Mouse (Mus musculus): Measurements from ENCODE around the gene Lrrc26. TPM values are rescaled to one million over a fixed set of nuclear protein-coding genes. Genes with fewer than 3 reads are reported as not detected.

The Lrrc26 gene
- 22.2 TPM for polyA plus RNA-seq (2014; fragmentation: Illumina TruSeq; extraction: RNeasy Lipid Tissue Mini Kit (QIAGEN cat#74804); ENCODE audit: insufficient read depth, low read depth, low replicate concordance)

DNA sequence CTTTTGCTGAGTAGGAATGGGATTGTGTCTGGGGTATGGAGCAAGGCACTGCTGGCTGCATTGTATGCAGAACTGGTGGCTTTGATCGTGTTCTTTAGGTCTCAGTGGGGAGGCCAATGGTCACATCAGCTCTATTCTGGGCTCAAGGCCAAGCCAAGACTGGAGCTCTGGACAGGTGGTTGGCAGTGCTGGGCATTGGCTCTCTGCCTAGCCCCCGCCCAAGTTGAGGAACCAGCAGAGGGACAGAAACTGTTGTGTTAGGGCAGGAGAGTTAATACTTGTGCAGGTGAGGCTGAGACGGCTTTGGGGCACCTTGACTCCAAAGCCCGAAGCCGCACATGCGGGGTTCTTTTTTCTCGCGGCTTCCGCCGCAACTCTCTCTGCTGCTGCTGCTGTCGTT is at the start of gene Lrrc26:
Gene Lrrc26 (plus strand): TSS at position 265 of the 400 bp plus-strand sequence.

DNA sequence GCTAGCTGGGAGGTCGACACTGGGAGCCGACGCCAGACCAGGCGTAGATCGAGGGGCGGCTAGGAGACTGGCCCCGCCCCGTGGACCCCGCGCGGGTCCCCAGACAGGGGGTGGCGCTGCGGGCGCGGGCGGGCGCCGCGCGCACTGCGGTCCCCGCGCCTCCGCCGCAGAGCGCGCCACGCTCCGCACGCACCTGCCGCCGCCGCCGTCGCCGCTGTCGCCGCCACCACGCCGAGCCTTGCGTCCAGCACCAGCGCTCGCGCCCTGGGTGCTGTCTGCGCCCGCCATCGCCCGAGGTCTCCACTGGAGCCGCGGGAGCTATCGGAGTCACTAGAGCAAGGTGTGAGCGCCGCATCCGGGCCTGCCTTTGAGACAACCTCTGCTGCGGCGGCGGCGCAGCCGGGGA is 47.6 kb upstream of the Lrrc26 start, which contains the start of the genes Rnf208 and Cysrt1:
Gene Rnf208 (plus strand): TSS at position 155 of the 406 bp plus-strand sequence.
Gene Cysrt1 (minus strand): TSS at position 352 of the 406 bp plus-strand sequence.

DNA sequence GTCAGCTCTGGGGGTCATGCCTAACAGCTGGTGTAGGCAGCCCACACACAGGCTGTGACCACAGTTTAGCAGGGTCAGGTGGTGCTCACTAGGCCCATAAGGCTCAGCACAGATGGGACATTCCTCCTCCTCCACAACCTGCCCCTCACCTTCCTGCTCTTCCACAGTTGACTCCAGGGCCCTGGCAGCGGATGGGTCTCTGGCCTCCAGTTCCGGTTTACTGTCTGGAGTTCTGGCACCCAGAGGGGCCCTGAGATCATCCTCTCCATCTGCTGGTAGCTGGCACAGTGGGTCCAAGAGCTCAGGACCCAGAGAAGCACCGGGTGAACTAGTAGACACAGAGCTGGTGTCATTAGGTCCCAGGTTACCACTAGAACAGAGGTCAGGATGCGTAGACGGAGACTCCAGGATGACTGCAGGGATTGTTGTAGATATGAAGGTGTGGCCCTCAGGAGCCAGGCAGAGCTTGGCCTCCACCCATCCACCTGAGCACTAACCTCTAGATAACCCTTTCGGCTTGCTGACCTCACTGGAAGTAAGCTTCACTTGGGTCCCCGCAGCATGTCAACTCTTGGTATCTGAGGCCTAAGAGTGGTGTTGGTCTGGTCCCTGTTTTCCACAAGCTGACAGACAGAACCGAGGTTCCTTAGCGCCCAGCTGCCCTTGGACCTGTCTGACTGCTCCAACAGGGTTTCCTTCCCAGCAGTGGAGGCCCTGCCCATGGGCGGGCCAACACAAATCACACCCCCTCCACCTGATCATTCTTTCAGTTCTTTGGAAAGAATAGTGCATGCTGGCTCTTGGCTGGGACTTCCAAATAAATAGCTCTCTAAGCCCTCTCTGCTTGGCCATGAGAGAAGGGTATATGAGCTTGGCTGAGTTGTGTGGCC is 43.3 kb upstream of the Lrrc26 start, which contains the start of gene AL732309.1:
Gene AL732309.1 (minus strand): TSS at position 681 of the 890 bp plus-strand sequence.

DNA sequence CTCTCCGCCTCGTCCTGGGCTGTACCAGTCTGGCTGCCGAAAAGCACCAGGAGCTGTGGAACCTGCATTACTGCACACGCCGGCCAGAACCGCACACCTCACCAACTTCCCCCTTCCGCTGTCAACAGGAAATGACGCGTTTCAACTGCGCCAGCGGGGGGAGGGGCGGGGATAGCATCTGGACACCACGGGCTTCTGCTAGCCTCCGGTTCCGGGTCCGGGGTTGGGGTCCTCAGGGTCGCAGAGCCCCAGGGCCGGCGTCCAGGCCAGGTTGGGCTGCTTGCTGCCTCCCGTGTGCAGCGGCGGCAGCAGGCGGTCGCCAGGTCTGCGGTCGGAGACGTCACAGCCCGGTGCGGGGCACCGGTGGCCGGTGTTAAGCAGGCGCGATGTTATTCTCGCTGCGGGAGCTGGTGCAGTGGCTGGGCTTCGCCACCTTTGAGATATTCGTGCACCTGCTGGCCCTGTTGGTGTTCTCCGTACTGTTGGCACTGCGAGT is 34.4 kb upstream of the Lrrc26 start, which contains the start of gene Tmem203:
Gene Tmem203 (plus strand): TSS at position 156 of the 496 bp plus-strand sequence.

DNA sequence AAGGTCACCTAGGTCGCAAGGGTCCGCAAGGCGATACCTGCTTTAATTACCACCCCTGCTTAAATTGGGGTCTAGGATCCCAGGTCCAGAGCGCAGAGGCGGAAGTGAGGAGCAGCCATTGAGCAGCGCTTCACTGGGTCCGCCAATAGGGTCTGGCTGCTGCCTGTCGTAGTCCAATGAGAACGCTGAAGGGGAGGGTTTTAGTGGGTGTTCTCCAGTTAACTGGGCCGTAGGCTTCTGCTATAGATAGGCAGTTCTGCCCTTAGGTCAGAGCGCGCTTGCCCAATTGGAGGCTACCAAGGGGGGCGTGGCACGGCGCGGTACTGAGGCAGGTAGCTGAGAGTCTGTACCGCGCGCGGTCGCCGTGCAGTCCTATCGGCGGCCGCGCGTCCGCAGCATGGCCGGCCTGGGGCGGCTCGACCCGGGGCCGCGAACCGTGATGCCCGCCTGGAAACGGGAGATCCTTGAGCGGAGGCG is 27.4 kb upstream of the Lrrc26 start, which contains the start of gene Tprn:
Gene Tprn (plus strand): TSS at position 328 of the 477 bp plus-strand sequence.

DNA sequence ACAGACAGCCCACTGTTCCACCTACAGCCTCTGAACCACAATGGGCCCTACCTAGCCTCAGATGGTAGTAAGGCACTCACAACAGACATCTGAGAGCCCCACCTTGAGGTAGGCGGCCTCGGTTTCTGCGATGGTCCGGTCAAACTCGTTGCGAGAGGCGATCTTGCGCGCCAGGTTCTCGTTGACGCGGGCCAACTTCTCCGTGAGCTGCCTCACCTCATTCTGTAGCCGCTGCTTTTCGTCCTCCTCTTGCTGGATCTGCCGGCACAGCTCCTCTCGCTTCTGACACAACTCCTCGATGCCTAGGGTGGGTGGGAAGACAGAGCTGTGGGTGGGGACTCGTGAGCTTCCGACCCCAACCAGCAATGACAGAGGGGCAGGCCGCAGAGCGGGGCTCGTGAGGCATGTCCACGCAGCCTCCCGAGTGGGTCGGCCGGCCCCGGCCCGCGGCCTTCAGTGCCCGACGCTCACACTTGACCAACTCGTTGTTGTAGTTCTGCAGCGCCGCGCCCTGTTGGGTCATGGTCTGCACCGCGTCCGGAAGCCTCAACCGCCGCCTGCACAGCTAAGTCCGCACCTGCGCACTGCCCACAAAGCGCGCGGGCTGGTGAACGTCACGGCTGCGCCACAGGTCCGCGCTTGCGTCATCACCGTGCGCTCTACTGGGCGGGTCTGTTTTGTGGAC is 17.7 kb upstream of the Lrrc26 start, which contains the start of the genes Ssna1 and Anapc2:
Gene Ssna1 (minus strand): TSS at position 612 of the 685 bp plus-strand sequence.
Gene Anapc2 (plus strand): TSS at position 652 of the 685 bp plus-strand sequence.

DNA sequence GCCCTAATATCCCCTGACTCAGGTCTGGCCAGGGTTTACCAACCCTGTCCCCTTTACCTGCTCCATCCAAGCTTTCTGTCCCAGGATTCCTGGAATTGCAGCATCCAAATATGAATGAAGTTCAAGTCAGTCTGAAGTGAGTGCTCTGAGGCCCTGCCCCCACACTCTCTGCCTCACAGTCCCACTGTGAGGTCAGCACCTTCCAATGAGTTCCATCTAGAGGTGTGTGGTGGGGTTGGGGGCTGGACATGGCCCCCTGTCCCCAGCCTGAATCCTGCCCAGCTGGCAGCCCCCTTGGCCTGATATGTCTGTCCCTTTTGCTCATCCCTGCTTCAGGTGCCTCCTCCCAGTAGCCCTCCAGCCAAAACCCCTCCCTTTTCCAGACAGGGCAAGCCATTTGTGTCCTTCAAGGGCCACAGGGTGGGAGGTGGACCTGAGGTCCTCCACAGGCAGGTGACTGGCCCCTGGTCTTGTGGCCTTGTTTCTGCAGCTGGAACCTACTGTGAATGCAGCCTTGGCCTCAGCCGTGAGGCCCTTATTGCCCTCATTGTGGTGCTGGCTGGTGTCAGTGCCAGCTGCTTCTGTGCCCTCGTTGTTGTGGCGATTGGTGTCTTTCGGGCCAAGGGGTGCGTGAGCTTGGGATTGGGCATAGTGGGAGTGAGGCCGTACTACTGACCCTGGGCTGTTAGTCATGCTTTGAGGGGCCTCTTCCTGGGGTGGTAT is 1.6 kb upstream of the Lrrc26 start, which contains the start of gene Tmem210:
Gene Tmem210 (plus strand): TSS at position 219 of the 723 bp plus-strand sequence.

DNA sequence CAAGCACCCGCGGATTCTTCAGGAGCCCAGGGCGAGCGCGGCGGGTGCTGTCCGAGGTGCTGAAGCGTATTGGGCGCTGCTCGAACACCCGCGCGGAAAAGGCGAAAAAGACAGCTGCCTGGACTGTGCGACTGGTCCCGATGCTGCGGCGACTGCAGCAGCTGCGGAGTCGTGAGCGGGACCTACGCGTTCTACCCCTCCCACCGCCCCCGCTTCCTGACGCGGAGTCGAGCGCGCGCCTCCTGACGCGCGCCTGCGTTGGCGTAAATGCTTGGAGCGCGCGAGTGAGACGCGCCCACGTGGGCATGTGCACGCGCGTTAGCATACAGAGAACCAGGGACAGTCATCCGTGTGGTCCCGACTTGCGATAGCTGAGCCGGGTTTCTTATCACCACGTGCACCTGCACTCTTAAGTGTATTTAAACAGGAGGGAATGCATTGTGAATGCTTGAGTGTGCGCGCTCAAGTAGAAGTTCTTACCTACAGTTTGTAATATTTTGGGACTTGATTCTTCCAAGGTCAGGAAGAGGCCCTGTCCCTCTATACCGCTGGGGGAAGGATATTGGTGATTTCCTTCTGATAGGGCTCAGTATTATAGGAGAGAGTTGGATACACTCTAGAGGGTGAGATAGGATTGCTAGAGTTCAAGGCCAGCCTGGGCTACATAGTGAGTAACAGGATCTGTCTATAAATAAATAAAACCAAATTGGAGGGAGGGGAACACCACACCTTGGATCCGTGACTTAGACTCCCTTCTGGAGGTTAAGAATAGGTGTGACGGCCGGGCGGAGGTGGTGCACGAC is 29.5 kb downstream of the Lrrc26 start, which contains the start of gene Grin1:
Gene Grin1 (minus strand): TSS at position 217 of the 803 bp plus-strand sequence.

DNA sequence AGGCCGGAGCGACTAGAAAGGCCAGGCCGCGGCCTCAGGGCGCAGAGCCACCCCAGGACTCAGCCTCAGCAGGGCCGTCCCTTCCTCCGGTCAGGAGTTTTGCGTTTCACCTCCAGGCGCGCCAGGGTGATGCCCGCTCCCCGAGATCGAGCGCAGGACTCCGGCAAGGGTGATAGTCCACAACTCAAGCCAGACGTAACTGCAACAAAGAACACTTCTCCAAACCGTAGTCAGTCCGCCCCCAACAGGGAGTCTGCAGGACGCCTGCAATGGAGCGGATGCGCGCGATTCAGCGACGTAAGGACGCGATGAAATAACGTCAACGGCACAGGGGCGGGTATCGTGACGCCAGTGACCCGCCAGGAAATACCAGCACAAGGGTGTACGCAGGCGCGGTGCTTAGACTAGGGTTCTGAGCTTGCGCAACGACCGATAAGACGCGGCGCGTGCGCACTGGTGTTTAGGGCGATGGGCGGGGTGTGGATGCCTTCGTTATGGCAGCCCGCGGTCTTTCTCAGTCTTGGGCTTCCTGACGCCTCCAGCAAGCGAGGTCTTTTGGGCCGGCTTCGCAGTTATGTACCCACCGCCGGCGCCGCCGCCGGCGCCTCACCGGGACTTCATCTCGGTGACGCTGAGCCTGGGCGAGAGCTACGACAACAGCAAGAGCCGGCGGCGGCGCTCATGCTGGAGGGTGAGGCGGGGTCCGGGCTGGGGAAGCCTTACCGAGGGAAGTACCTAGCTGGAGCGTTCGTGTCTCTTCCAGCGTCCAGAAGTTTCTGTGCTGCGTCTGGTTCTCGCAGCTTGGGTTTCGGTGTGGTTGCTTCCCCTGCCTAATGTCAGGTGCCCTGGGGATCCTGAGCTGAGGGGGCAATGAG is 42.8 kb downstream of the Lrrc26 start, which contains the start of gene Man1b1:
Gene Man1b1 (plus strand): TSS at position 53 of the 875 bp plus-strand sequence.

Other genes with a start within 250 kb of the Lrrc26 start
- gene Nsmf, start 235.6 kb upstream of the Lrrc26 start, polyA plus RNA-seq (2014; fragmentation: Illumina TruSeq; extraction: RNeasy Lipid Tissue Mini Kit (QIAGEN cat#74804); ENCODE audit: insufficient read depth, low read depth, low replicate concordance) = 29.3 TPM
- gene Entpd8, start 209.6 kb upstream of the Lrrc26 start, polyA plus RNA-seq (2014; fragmentation: Illumina TruSeq; extraction: RNeasy Lipid Tissue Mini Kit (QIAGEN cat#74804); ENCODE audit: insufficient read depth, low read depth, low replicate concordance) = 2.4 TPM
- gene Noxa1, start 194.8 kb upstream of the Lrrc26 start, polyA plus RNA-seq (2014; fragmentation: Illumina TruSeq; extraction: RNeasy Lipid Tissue Mini Kit (QIAGEN cat#74804); ENCODE audit: insufficient read depth, low read depth, low replicate concordance) = 1.9 TPM
- 28.7 TPM for gene Nrarp, start 109.2 kb upstream of the Lrrc26 start, polyA plus RNA-seq (2014; fragmentation: Illumina TruSeq; extraction: RNeasy Lipid Tissue Mini Kit (QIAGEN cat#74804); ENCODE audit: insufficient read depth, low read depth, low replicate concordance)
- 18.3 TPM for gene Tor4a, start 93.0 kb upstream of the Lrrc26 start, polyA plus RNA-seq (2014; fragmentation: Illumina TruSeq; extraction: RNeasy Lipid Tissue Mini Kit (QIAGEN cat#74804); ENCODE audit: insufficient read depth, low read depth, low replicate concordance)
- 41.8 TPM for gene Nelfb, start 78.4 kb upstream of the Lrrc26 start, polyA plus RNA-seq (2014; fragmentation: Illumina TruSeq; extraction: RNeasy Lipid Tissue Mini Kit (QIAGEN cat#74804); ENCODE audit: insufficient read depth, low read depth, low replicate concordance)
- gene Stpg3, start 75.3 kb upstream of the Lrrc26 start, polyA plus RNA-seq (2014; fragmentation: Illumina TruSeq; extraction: RNeasy Lipid Tissue Mini Kit (QIAGEN cat#74804); ENCODE audit: insufficient read depth, low read depth, low replicate concordance) = not detected
- gene Fam166a, start 71.2 kb upstream of the Lrrc26 start, polyA plus RNA-seq (2014; fragmentation: Illumina TruSeq; extraction: RNeasy Lipid Tissue Mini Kit (QIAGEN cat#74804); ENCODE audit: insufficient read depth, low read depth, low replicate concordance) = not detected
- gene Tubb4b, start 65.2 kb upstream of the Lrrc26 start, polyA plus RNA-seq (2014; fragmentation: Illumina TruSeq; extraction: RNeasy Lipid Tissue Mini Kit (QIAGEN cat#74804); ENCODE audit: insufficient read depth, low read depth, low replicate concordance) = 379 TPM
- gene Slc34a3, start 55.6 kb upstream of the Lrrc26 start, polyA plus RNA-seq (2014; fragmentation: Illumina TruSeq; extraction: RNeasy Lipid Tissue Mini Kit (QIAGEN cat#74804); ENCODE audit: insufficient read depth, low read depth, low replicate concordance) = not detected
- not detected for gene Rnf224, start 53.1 kb upstream of the Lrrc26 start, polyA plus RNA-seq (2014; fragmentation: Illumina TruSeq; extraction: RNeasy Lipid Tissue Mini Kit (QIAGEN cat#74804); ENCODE audit: insufficient read depth, low read depth, low replicate concordance)
- gene Rnf208, start 47.7 kb upstream of the Lrrc26 start, polyA plus RNA-seq (2014; fragmentation: Illumina TruSeq; extraction: RNeasy Lipid Tissue Mini Kit (QIAGEN cat#74804); ENCODE audit: insufficient read depth, low read depth, low replicate concordance) = 2.1 TPM
- gene Cysrt1, start 47.5 kb upstream of the Lrrc26 start, polyA plus RNA-seq (2014; fragmentation: Illumina TruSeq; extraction: RNeasy Lipid Tissue Mini Kit (QIAGEN cat#74804); ENCODE audit: insufficient read depth, low read depth, low replicate concordance) = 0.30 TPM
- 6.2 TPM for gene AL732309.1, start 43.1 kb upstream of the Lrrc26 start, polyA plus RNA-seq (2014; fragmentation: Illumina TruSeq; extraction: RNeasy Lipid Tissue Mini Kit (QIAGEN cat#74804); ENCODE audit: insufficient read depth, low read depth, low replicate concordance)
- 15.5 TPM for gene Tmem203, start 34.5 kb upstream of the Lrrc26 start, polyA plus RNA-seq (2014; fragmentation: Illumina TruSeq; extraction: RNeasy Lipid Tissue Mini Kit (QIAGEN cat#74804); ENCODE audit: insufficient read depth, low read depth, low replicate concordance)
- 6.2 TPM for gene Tprn, start 27.3 kb upstream of the Lrrc26 start, polyA plus RNA-seq (2014; fragmentation: Illumina TruSeq; extraction: RNeasy Lipid Tissue Mini Kit (QIAGEN cat#74804); ENCODE audit: insufficient read depth, low read depth, low replicate concordance)
- 68.9 TPM for gene Ssna1, start 17.5 kb upstream of the Lrrc26 start, polyA plus RNA-seq (2014; fragmentation: Illumina TruSeq; extraction: RNeasy Lipid Tissue Mini Kit (QIAGEN cat#74804); ENCODE audit: insufficient read depth, low read depth, low replicate concordance)
- 38.0 TPM for gene Anapc2, start 17.4 kb upstream of the Lrrc26 start, polyA plus RNA-seq (2014; fragmentation: Illumina TruSeq; extraction: RNeasy Lipid Tissue Mini Kit (QIAGEN cat#74804); ENCODE audit: insufficient read depth, low read depth, low replicate concordance)
- gene Tmem210, start 1.8 kb upstream of the Lrrc26 start, polyA plus RNA-seq (2014; fragmentation: Illumina TruSeq; extraction: RNeasy Lipid Tissue Mini Kit (QIAGEN cat#74804); ENCODE audit: insufficient read depth, low read depth, low replicate concordance) = not detected
- not detected for gene Grin1, start 29.3 kb downstream of the Lrrc26 start, polyA plus RNA-seq (2014; fragmentation: Illumina TruSeq; extraction: RNeasy Lipid Tissue Mini Kit (QIAGEN cat#74804); ENCODE audit: insufficient read depth, low read depth, low replicate concordance)
- gene Man1b1, start 42.4 kb downstream of the Lrrc26 start, polyA plus RNA-seq (2014; fragmentation: Illumina TruSeq; extraction: RNeasy Lipid Tissue Mini Kit (QIAGEN cat#74804); ENCODE audit: insufficient read depth, low read depth, low replicate concordance) = 31.9 TPM
- gene Dpp7, start 66.4 kb downstream of the Lrrc26 start, polyA plus RNA-seq (2014; fragmentation: Illumina TruSeq; extraction: RNeasy Lipid Tissue Mini Kit (QIAGEN cat#74804); ENCODE audit: insufficient read depth, low read depth, low replicate concordance) = 18.5 TPM
- gene Uap1l1, start 75.8 kb downstream of the Lrrc26 start, polyA plus RNA-seq (2014; fragmentation: Illumina TruSeq; extraction: RNeasy Lipid Tissue Mini Kit (QIAGEN cat#74804); ENCODE audit: insufficient read depth, low read depth, low replicate concordance) = 51.2 TPM
- gene Sapcd2, start 82.4 kb downstream of the Lrrc26 start, polyA plus RNA-seq (2014; fragmentation: Illumina TruSeq; extraction: RNeasy Lipid Tissue Mini Kit (QIAGEN cat#74804); ENCODE audit: insufficient read depth, low read depth, low replicate concordance) = 1.0 TPM
- 7.6 TPM for gene Entpd2, start 106.0 kb downstream of the Lrrc26 start, polyA plus RNA-seq (2014; fragmentation: Illumina TruSeq; extraction: RNeasy Lipid Tissue Mini Kit (QIAGEN cat#74804); ENCODE audit: insufficient read depth, low read depth, low replicate concordance)
- gene Npdc1, start 109.4 kb downstream of the Lrrc26 start, polyA plus RNA-seq (2014; fragmentation: Illumina TruSeq; extraction: RNeasy Lipid Tissue Mini Kit (QIAGEN cat#74804); ENCODE audit: insufficient read depth, low read depth, low replicate concordance) = 69.7 TPM
- 1.7 TPM for gene Fut7, start 133.4 kb downstream of the Lrrc26 start, polyA plus RNA-seq (2014; fragmentation: Illumina TruSeq; extraction: RNeasy Lipid Tissue Mini Kit (QIAGEN cat#74804); ENCODE audit: insufficient read depth, low read depth, low replicate concordance)
- 9.0 TPM for gene Abca2, start 138.8 kb downstream of the Lrrc26 start, polyA plus RNA-seq (2014; fragmentation: Illumina TruSeq; extraction: RNeasy Lipid Tissue Mini Kit (QIAGEN cat#74804); ENCODE audit: insufficient read depth, low read depth, low replicate concordance)
- gene Clic3, start 166.9 kb downstream of the Lrrc26 start, polyA plus RNA-seq (2014; fragmentation: Illumina TruSeq; extraction: RNeasy Lipid Tissue Mini Kit (QIAGEN cat#74804); ENCODE audit: insufficient read depth, low read depth, low replicate concordance) = 364 TPM
- gene Paxx, start 171.2 kb downstream of the Lrrc26 start, polyA plus RNA-seq (2014; fragmentation: Illumina TruSeq; extraction: RNeasy Lipid Tissue Mini Kit (QIAGEN cat#74804); ENCODE audit: insufficient read depth, low read depth, low replicate concordance) = 44.5 TPM
- 1.6 TPM for gene Ptgds, start 180.1 kb downstream of the Lrrc26 start, polyA plus RNA-seq (2014; fragmentation: Illumina TruSeq; extraction: RNeasy Lipid Tissue Mini Kit (QIAGEN cat#74804); ENCODE audit: insufficient read depth, low read depth, low replicate concordance)
- not detected for gene Lcn12, start 204.0 kb downstream of the Lrrc26 start, polyA plus RNA-seq (2014; fragmentation: Illumina TruSeq; extraction: RNeasy Lipid Tissue Mini Kit (QIAGEN cat#74804); ENCODE audit: insufficient read depth, low read depth, low replicate concordance)
- 27.0 TPM for gene Fbxw5, start 210.8 kb downstream of the Lrrc26 start, polyA plus RNA-seq (2014; fragmentation: Illumina TruSeq; extraction: RNeasy Lipid Tissue Mini Kit (QIAGEN cat#74804); ENCODE audit: insufficient read depth, low read depth, low replicate concordance)
- 0.92 TPM for gene C8g, start 211.8 kb downstream of the Lrrc26 start, polyA plus RNA-seq (2014; fragmentation: Illumina TruSeq; extraction: RNeasy Lipid Tissue Mini Kit (QIAGEN cat#74804); ENCODE audit: insufficient read depth, low read depth, low replicate concordance)

All from lung, adult 10 weeks (tissue).